Mouse (Mus musculus): ENCODE measurements around the gene Rbm6.

Rbm6 gene

GRCm38 (mm10) chr9:107872350-107873098, 513 bp downstream of the Rbm6 start:
- peak; percentile 96 to 97 for DNase-seq

- no peak for DNase-seq
Measured at GRCm38 (mm10) chr9:107866081-107866480, 7.0 kb downstream of the Rbm6 start.

GRCm38 (mm10) chr9:107864493-107864892, 8.5 kb downstream of the Rbm6 start:
- DNase-seq: no peak

- DNase-seq: no peak
Measured at GRCm38 (mm10) chr9:107858343-107858742, 14.7 kb downstream of the Rbm6 start.

GRCm38 (mm10) chr9:107848922-107849321, 24.1 kb downstream of the Rbm6 start:
- no peak for DNase-seq

- DNase-seq: no peak
Measured at GRCm38 (mm10) chr9:107842709-107843108, 30.3 kb downstream of the Rbm6 start.

- no peak for DNase-seq
Measured at GRCm38 (mm10) chr9:107838869-107839268, 34.2 kb downstream of the Rbm6 start.

GRCm38 (mm10) chr9:107833826-107834225, 39.2 kb downstream of the Rbm6 start:
- no peak for DNase-seq

- no peak for DNase-seq
Measured at GRCm38 (mm10) chr9:107831765-107832164, 41.3 kb downstream of the Rbm6 start.

- DNase-seq: no peak
Measured at GRCm38 (mm10) chr9:107812132-107812531, 60.9 kb downstream of the Rbm6 start.

GRCm38 (mm10) chr9:107810985-107811384, 62.1 kb downstream of the Rbm6 start:
- no peak for DNase-seq

GRCm38 (mm10) chr9:107791714-107792113, 81.3 kb downstream of the Rbm6 start:
- no peak for DNase-seq

- DNase-seq: no peak
Measured at GRCm38 (mm10) chr9:107782536-107783203, 90.4 kb downstream of the Rbm6 start.

- DNase-seq: no peak
Measured at GRCm38 (mm10) chr9:107776809-107777208, 96.2 kb downstream of the Rbm6 start.

GRCm38 (mm10) chr9:107774411-107774810, 98.6 kb downstream of the Rbm6 start:
- DNase-seq: no peak

- no peak for DNase-seq
Measured at GRCm38 (mm10) chr9:107771782-107772181, 101.3 kb downstream of the Rbm6 start.

GRCm38 (mm10) chr9:107770374-107771290, 102.4 kb downstream of the Rbm6 start, which contains the start of gene Rbm5:
Gene Rbm5, minus strand, starts transcription at chr9:107770996.
- peak; percentile 92 to 96 for DNase-seq

- DNase-seq: no peak
Measured at GRCm38 (mm10) chr9:107770037-107770373, 103.0 kb downstream of the Rbm6 start.

- DNase-seq: no peak
Measured at GRCm38 (mm10) chr9:107769445-107770000, 103.5 kb downstream of the Rbm6 start.

- DNase-seq: no peak
Measured at GRCm38 (mm10) chr9:107768851-107769250, 104.2 kb downstream of the Rbm6 start.

- DNase-seq: no peak
Measured at GRCm38 (mm10) chr9:107759593-107759992, 113.4 kb downstream of the Rbm6 start.

GRCm38 (mm10) chr9:107750378-107750777, 122.7 kb downstream of the Rbm6 start:
- DNase-seq: no peak

- no peak for DNase-seq
Measured at GRCm38 (mm10) chr9:107748063-107748462, 125.0 kb downstream of the Rbm6 start.

Measured in cerebellum, adult 18-20 months (tissue).